Mouse (Mus musculus) CD4-positive, CD25-positive, alpha-beta regulatory T cell (primary cell): Measurements from ENCODE around the gene Tfpi2. TPM values are rescaled to one million over a fixed set of nuclear protein-coding genes. Genes with fewer than 3 reads are reported as not detected.

Experiments used
- polyA plus RNA-seq: library from polyadenylated mRNA; unstranded; fragments of 100-300 nt; shearing (Covaris generic); gene quantifications from one replicate; pipeline ENCODE4 v1.2.1, GENCODE M21; 2017

Gene Tfpi2
- not detected for polyA plus RNA-seq

DNA sequence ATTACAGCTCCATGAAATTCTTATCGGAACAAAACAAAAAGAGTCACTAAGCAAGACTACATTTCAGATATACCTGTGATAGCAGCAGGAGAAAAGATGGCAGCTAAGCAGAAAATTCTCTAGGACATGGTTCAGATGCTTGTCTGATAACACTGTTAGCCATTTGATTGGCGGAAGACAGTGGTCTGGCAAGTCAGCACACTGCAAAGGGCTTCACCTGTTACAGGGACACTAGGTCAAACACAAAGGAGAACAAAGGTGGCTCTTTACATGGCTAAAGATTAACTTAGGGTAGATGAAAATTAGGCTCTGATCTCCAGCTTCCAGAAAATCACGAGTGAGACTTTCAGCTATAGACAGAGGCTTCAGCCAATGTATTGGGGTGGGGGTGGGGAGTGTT is at the start of gene Tfpi2:
TSS of gene Tfpi2 (minus strand) at position 170 of the 400 bp plus-strand sequence.

GRCm38 (mm10) chr6:4003890-4004306 is 15.2 kb upstream of the Tfpi2 start, which contains the start of gene Gng11:
Gene Gng11, plus strand, starts transcription at chr6:4003904.

DNA sequence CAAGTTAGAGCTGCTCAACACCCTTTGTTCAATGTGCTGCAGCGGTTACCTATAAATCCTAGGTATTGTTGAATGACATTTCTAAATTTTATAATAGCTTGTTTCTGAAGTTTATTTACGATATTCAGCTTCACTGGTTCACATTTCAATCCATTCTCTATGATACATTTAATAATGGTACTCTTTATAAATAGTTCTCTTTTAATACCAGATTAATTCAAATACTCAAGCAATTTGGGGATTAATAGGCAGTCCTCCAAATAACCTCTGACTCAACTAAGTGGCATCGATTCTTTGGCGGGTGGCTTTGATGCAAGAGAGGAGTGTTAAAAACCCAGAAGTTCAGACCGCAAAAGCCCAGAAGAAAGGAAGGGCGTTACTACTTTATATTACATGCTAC is 4.8 kb upstream of the Tfpi2 start, which contains the start of gene Gngt1:
TSS of gene Gngt1 (plus strand) at position 301 of the 400 bp plus-strand sequence.

Other genes starting within 250 kb of the Tfpi2 start
- gene Calcr, start 224.2 kb downstream of the Tfpi2 start, polyA plus RNA-seq, result not detected
- not detected for gene Gngt1, start 4.9 kb upstream of the Tfpi2 start, polyA plus RNA-seq
- gene Gng11, start 15.0 kb upstream of the Tfpi2 start, polyA plus RNA-seq, result not detected
- gene Bet1, start 98.1 kb upstream of the Tfpi2 start, polyA plus RNA-seq, result 34.8 TPM